Mouse (Mus musculus) retina, postnatal 7 days (tissue): ENCODE measurements around the gene Anapc1.

Experiments used
- DNase-seq: peaks from one replicate; pipeline ENCODE4 v3.0.0-alpha.2; 2012; ENCODE audit warnings: low read depth, low spot score

Anapc1 gene

DNA sequence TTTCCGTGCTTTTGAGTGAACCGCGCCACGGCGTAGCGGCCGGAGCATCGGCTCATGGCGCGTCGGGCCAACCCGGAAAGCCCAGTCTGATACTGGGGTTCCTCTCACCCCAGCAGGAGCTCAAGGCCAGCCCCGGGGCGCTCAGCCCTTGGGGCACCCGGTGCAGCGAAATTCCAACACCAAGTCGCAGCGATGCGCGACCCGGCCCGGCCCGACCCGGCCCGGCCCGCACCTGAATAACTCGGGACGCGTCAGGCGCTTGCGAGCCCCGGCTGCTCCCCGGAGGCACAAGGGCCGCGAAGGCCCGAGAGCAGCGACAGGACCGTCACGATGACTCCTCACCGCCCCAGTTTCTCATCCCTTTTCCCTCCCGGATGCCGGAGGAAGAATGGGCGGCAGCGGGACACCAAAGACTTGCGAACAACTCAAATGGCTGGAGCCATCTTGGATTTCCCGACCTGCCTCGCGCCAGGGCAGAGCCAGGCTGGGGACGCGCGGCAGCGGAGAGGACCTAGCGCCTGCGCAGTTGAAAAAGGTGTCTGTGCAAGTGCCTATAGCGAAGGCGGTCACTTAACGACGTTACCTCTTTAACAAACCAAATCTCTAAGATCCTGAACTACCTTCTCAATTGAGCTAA is at the start of gene Anapc1:
Gene Anapc1, minus strand, starts transcription at position 471 of the 637 bp plus-strand sequence.
- DNase-seq: peak; percentile 84

DNA sequence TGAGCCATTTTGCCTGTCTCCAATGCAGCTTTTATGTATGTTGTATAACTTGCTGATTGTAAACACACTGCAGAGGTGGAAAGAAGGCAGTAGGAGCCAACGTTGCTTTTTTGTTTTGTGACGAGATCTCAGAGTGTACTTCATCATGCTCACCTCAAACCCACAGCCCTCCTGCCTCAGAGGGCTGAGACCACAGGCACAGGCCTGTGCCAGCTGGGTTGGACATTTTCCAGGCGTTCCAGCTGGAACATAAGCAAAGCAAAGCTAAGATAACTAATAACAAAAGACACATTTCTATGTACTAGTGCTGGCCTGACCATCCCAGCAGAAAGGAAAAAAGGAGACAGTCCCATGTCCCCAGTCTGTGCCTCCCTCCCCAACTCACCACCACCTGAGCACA is 47.9 kb upstream of the Anapc1 start:
- DNase-seq: no peak

DNA sequence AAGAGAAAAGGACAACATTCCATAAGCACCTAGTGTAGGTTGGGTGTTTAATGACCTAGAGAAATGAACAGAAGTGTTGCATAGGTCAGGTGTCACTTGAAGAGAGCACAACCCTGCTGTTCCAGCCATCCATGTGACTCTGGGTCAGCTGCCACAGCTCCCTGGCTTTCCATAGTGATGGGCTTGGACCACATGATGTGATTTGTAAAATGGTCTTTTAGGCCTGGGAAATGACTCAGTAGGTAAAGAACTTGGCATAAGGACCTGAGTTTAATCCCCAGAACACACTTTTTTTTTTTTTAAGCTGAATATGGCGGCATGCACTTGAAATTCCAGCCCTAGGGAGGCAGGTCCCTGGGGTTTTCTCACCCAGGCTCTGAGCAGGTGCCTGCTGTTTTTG is 44.8 kb upstream of the Anapc1 start:
- no peak for DNase-seq

DNA sequence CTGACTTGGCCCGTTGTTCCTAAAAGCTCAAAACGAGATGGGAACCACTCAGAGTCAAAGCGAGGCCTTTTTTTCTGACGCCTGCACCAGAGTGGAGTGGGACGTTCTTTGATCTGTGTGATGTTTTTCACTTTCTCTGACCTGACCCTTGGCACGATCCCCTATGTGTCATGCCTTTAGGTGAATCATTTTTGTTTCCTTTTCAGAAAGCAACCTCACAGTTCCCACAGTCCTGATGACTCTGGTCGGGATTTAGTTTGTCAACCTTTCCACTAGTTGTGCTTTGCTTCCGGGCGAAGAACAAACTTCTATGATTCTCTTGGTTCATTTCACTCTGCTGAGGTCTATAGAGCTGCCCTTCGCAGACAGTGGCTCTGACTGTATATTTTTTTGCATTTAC is 44.3 kb upstream of the Anapc1 start:
- DNase-seq: no peak

DNA sequence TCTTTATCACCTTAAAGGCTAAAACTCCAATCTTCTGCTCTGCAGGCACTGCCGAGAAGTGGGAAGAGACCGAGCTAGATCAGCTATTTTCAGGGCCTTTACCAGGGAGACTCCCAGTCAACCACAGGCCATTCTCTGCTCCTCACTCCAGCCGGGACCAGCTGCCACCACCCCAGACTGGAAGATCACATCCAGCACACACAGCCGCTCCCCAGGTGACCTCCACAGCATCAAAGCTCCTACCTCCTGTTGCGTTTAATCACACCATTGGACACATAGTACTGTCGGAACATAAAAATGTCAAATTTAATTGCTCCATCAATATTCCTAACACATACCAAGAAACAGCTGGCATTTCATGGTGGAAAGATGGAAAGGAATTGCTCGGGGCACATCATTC is 42.0 kb upstream of the Anapc1 start:
- no peak for DNase-seq

DNA sequence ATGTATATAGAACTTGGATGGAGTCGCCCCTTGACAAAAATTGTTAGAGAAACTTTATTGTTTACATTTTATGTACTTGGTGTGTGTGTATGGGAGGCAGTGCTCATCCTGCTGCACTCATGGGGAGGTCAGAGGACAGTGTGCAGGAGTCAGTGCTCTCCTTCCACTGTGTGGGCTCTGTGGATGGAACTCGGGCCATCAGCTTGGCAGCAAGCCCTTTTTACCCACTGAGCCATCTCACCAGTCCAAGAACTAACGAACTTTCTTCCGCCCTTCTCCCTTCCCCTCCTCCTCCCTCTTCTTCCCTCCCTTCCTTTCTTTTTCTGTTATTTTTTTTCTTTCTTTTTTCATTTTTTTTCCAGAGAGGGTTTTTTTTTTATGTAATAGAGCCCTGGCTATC is 40.9 kb upstream of the Anapc1 start:
- DNase-seq: no peak

DNA sequence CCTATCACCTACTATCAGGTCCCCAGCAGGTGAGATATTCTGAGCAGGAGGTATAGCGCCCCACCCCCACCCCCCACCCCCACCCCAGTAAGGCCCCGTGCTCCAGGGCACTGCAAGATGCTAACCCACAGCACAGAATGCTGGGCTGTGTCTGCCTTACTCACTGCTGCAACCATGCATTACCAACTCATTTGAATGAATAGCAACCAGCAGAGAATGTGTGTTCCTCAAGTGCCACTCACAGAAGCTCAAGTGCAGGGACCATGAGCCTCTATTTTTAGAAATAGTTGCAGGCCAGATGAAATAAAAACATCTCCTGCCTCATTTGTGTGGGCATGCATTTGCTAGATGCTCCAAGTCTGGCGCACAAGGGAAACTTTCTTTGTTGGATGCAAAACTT is 40.4 kb upstream of the Anapc1 start:
- no peak for DNase-seq

DNA sequence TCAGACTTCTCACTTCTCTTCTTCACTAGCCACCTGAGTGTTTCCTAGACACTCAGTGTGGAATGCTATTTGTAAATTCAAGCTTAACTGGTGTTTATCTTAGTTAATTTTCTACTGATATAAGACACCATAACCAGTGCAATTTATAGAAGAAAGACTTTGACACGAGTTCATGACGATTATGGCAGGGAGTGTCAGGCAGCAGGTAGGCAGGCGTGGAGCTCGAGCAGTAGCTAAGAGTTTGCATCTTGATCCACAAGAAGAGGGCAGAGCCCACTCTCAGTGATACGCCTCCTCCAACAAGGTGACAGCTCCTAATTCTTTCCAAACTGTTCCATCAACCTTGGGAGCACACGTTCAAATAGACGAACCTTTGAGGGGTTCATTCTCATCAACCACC is 39.4 kb upstream of the Anapc1 start:
- no peak for DNase-seq

DNA sequence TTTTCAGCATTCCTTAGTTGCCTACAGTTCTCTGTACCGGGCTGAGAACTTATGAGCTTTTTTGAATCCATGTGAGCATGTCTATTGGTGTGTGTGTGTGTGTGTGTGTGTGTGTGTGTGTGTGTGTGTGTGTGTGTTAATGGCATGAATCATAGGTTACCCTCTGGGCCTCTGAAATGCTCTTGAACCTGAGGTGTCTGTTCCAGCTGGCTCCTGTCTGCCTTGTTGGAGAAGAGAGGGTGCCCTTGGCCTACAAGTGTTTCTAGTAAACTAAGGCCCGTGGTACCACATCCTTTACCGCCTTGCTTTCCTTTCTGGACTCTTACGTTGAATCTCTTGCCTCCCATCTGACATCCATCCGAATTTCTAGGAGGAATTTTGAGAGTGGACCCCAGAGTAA is 38.9 kb upstream of the Anapc1 start:
- no peak for DNase-seq

DNA sequence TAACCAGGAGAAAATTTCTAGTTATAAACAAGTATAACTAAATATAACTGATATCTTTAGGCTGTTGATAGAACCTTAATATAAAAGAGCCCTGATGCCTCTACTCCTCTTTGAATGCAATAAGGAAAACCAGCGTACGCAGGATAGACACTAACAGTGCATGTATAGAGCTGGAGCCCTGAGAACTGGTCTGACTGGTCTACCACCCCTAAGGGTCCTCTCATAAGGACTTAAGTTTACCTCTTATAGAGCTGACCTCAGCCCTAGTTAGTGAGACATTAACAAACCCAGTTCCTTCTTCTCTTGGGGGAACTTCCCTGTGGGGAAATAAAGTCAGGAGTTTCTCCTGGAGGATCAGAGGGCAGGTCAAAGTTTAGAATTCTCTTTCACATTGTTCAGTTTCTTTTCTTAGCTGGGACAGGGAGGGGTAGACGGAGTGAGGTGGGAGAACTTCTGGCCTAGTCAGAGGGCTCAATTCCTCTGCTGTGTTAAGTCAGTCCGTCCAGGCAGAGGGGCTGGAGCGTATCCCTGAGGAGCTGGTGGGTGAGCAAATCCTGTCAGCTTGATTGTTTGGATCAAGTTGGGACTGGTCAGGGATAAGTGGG is 35.0 kb upstream of the Anapc1 start:
- DNase-seq: no peak

DNA sequence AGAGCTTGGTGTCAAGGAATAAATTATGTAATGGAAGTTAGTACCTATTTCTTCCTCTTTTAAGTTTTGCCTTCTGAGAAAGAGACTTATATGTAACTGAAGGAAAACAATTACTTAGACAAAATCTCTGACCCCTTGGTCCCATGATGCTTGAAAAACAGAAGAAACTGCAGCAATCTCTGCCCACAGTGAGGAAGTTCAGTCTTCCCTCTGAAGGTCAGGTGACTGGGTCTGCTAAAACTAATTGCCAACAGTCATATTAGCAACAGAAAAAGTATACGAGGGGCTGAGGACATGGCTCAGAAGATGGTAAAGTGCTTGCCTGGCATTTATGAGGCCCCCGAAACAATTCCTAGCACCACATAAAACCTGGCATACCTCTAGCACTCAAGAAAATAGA is 32.2 kb upstream of the Anapc1 start:
- DNase-seq: no peak

DNA sequence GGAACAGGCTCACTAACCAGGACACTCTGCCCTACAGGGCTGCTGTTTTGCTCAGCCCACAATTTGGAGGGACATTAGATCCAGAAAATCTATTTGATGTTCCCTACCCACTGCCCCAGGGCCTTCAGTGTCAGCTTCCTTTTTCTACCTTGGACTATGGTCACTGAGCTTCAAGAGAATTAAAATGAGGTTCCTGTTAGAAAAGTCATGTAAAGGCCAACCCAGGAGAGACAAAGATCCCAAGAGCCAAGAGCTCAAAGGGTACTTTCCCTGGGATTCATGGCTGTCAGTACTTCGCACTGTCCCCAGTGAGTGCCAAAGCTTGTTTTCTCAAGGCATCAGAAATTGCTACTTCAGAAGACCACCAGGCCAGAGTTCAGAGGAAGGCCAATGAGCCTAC is 28.8 kb upstream of the Anapc1 start:
- no peak for DNase-seq

DNA sequence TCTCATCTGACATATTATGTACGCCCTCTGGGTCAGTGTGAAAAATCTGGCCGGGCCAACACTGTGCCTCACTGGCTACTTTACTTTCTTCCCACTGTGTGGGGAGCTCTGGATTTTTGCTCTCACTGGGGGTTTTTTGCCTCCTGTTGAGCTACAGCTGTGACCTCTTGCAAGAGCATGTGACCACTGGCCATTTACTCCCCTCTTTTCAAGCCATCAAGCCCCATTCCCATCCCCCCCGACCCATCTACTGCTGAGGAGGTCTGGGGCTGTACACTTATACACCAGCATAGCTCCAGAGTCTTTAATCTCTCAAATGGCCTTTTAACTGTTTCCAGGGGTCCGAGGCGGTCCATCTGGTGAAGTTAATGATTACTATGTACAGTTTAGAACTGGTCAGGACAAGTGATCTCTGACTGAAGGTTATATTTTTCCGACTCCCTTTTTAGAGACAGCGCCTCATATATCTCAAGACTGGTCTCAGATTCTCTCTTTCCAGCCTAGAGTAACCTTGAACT is 27.6 kb upstream of the Anapc1 start:
- no peak for DNase-seq

DNA sequence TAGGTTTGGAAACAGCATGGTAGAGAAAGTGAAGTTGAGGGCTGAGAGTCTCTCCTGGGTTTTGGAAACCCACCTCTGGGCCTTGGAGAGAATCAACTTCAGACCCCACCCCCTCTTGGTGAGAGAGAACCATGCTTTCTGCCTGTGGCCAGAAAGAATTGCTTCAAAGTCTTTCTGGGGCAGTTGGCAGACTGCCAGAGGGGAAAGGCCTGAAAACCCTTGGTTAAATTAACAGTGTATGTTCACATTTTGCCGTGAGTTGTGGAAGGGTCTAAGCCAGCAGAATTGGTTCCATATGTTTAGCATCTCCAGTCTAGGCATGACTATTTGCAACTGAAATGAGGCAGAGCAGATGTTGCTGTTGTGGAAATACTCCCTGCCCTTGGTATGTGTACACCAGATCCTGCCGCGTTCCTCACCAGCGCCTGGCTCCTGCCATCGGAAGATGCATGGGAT is 26.4 kb upstream of the Anapc1 start:
- no peak for DNase-seq

DNA sequence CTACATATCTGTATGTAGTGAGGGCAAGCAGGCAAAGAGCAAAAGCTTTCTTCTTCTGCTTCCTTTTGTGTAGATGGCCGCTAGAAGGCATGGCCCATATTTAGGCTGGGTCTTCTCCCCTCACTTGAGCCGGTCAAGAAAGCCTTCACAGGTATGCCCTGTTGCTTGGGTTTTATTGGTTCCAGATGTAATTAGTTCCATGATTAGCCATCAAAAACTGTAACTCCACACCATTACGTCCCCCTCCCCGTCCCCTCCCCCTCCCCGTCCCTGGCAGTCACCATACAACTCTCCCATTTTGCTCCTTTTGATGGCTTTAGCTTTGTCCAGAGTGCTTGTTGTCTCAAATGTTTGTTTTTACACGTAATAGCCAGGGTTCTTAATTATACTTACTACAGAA is 25.7 kb upstream of the Anapc1 start:
- no peak for DNase-seq

DNA sequence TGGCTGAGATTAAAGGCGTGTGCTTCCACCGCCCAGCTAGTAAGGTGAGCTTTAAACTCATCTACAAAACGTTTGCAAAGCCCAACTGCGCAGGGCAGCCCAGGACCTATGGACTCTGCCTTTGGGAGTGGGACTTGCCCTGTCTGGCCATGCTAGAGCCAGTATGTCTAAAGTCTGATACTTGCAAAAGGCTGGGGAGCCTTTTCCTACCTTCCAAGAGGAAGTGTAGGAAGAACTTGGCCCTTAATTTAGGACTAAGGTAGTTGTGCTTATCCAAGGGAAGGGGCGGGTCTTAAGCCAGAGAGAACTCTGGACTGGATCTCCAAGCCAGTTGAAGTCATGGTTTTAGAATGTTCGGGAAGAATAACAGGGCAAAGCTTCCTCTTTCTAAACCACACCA is 23.4 kb upstream of the Anapc1 start:
- DNase-seq: no peak

DNA sequence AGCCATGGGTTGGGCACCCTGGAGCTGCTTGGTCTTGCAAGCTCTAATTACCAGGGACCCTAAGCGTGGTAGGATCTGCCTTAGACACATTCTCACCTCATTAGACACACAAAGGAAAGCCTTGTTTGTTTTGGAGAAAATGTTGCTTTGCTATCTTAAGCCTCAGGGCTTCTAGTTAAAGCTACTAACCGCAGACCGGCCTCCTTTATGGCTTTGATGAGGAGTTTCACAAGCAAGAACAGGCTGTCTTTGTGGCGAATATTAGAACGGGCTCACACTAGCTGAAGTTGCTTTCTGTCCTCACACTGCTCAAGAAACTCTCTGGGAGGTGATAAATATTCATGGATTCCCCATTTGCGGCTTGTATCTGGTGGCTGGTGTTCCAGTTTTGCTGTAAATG is 22.1 kb upstream of the Anapc1 start:
- DNase-seq: no peak

DNA sequence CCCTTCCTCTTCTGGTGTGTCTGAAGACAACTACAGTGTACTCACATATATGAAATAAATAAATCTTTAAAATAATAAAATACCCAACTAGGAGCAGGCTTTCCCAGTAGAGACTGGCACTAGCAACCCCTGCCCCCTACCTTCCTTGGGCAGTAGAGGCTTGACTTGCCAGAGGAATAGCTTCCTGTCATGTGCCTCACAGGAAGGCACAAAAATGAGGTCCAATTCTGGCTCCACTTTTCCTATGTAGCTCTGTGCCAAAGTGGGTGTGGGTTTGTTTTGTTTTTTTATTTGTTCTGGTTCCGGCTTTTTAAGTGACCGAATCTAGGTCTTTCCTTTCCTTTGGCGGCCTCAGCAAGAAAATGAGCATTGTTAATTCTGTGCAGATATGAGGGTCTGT is 17.3 kb upstream of the Anapc1 start:
- DNase-seq: no peak

DNA sequence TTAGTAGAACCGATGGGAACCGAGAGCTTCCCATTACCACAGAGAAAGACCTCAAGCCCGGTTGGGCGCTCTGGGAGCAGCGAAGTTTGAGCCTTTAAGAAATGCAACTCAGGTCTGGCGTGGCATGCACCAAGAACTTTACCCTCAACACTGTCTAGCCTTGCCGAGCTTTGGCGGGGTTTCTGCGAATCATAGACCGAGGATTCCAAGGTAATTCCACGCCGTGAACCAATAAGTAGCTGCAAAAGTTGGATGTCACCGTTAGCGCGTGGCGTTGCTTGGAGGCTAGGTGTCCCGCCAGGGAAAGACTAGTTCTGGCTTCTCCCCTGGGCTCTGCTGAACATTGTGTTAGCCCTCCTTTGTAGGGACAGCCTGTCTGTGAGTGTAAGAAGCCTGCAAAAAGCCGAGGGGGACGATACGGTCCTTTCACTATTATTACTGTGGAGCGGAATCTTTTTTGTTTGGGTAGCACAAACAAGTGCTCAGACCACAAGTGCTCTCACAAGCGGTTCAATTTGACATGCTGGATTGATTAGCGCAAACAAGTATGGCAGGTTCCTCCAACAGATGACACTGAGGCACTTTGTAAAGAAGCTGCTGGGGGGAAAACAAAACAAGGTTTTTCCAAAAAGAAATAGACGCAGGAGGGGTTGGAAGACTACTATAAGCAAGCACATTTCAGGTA is 12.2 kb upstream of the Anapc1 start:
- no peak for DNase-seq

DNA sequence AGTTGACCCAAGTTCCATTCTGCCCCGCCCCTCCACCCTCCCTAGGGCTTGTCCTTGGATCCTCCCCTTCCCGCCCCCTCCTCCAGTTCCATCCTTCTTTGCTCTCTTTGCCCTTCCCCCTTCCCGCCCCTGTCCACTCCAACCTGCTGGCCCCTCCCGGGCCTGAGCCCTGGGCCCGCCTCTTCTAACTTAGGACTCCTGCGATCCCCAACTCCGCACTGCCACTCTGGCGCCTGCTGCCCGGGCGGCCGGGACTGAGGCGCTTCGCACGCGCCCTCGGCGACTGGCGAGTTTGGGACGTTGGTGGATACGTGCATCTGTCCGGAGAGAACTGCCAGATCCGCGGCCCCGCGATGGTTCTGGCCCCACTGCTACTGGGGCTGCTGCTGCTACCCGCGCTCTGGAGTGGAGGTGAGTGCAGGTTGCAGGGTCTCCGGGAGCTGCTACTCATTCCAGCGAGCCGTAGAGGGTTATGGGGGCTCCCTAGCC is 11.5 kb upstream of the Anapc1 start, which contains the start of gene Mertk:
Gene Mertk, plus strand, starts transcription at position 264 of the 489 bp plus-strand sequence.
- peak; percentile 27 for DNase-seq

DNA sequence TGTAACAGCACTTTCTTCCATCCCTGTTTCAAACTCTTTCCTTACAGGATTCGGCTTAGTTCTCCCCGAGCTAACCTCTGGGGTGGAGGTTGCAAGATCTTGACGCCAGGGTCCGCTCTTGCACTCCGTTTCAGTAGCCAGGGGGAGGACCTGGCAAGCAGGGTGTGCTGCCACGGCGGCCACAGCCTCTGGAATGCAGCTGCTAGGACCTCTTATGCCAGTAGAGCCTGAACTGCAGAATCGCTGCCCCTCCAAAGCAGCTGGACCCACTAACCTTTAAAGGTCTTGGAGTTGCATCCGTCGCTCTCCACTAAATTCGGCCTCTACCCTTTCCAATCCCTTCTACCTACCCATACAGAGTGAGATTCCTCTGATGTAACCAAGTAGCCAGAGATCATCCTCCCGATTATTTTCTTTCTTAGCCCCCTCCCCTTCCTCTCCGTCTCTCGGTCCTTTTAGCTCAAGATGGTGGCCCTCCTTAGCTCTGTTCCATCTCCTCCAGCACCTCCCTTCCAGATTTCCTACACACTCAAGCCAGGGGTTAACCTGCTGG is 11.0 kb upstream of the Anapc1 start:
- peak; percentile 47 for DNase-seq

DNA sequence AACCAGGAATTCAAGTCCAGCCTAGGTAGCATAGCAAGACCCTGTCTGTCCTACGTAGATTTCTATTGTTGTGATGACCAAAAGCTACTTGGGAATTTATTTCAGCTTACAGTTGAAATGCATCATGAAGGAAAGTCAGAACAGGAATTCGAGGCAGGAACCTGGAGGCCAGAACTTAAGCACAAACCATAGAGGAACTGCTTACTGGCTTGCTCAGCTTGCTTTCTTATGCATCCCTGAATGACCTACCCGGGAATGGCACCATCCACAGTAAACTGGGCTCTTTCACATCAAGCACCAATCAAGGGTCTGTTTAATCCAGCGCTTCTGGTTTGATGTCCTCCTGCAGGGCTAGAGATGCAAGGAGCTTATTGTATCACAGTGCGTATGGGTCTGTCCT is 10.4 kb upstream of the Anapc1 start:
- DNase-seq: no peak
